Mouse (Mus musculus) midbrain, embryonic 15.5 days (tissue): Measurements from ENCODE around the gene Fgfr2. TPM values are rescaled to one million over a fixed set of nuclear protein-coding genes. Genes with fewer than 3 reads are reported as not detected.
"Not testable (repeated sequence)": the region's sequence is repeated elsewhere in the genome, so short reads cannot be mapped to it uniquely, and the experiment has no call there.

ENCODE experiments used
- ATAC-seq: fragments of 200-750 bp; cut with Nextera tagmentation; replicated peaks from 2 replicates; pipeline ENCODE4 v1.8.0; 2017; ENCODE audit warnings: moderate TSS enrichment
- H3K27ac ChIP-seq: fragments of 300-500 bp; sonication (generic); 2 replicates; pipeline ENCODE4 v1.5.1; 2015; ENCODE audit warnings: mild to moderate bottlenecking, inconsistent platforms
- H3K27me3 ChIP-seq: fragments of 300-500 bp; sonication (generic); replicated peaks from 2 replicates; pipeline ENCODE4 v1.6.1; 2015; ENCODE audit warnings: inconsistent platforms
- H3K36me3 ChIP-seq: fragments of 300-500 bp; sonication (generic); replicated peaks from 2 replicates; pipeline ENCODE4 v1.6.1; 2015; ENCODE audit warnings: inconsistent platforms
- H3K4me1 ChIP-seq: fragments of 300-500 bp; sonication (generic); 2 replicates; pipeline ENCODE4 v1.6.1; 2015; ENCODE audit warnings: inconsistent platforms
- H3K4me2 ChIP-seq: fragments of 300-500 bp; sonication (generic); 2 replicates; pipeline ENCODE4 v1.6.1; 2015; ENCODE audit warnings: inconsistent platforms, mild to moderate bottlenecking, moderate library complexity
- H3K4me3 ChIP-seq: fragments of 300-500 bp; sonication (generic); 2 replicates; pipeline ENCODE4 v1.5.1; 2015; ENCODE audit warnings: mild to moderate bottlenecking, inconsistent platforms
- H3K9ac ChIP-seq: fragments of 300-500 bp; sonication (generic); 2 replicates; pipeline ENCODE4 v1.6.1; 2015; ENCODE audit warnings: mild to moderate bottlenecking, inconsistent platforms
- H3K9me3 ChIP-seq: fragments of 300-500 bp; sonication (generic); 2 replicates; pipeline ENCODE4 v1.6.1; 2016; ENCODE audit warnings: inconsistent platforms
- WGBS: fragments of 180-500 bp; shearing (Covaris S2); methylation state at CpG from one replicate; pipeline ENCODE4 v1.1.7; 2015; ENCODE audit warnings: mixed read lengths; 5-methylcytosine and 5-hydroxymethylcytosine counted together
- polyA plus RNA-seq: library from polyadenylated mRNA; unstranded; fragments of >200 nt; fragmentation: Nextera tagmentation; extraction: Ambion mirVana; gene quantifications from 2 replicates; pipeline ENCODE4 v1.2.1, GENCODE M21; 2015

The Fgfr2 gene
- polyA plus RNA-seq, 1 experiment from 2014 or later = 23.3 TPM

- H3K4me2 ChIP-seq = no peak overlapping the region
- H3K36me3 ChIP-seq = peaks cover 26% of the 10 kb centered on the region
- H3K4me3 ChIP-seq = no peak overlapping the region
- ATAC-seq = no peak
- H3K27me3 ChIP-seq = no peaks in the 10 kb centered on the region
- no peaks in the 10 kb centered on the region for H3K4me1 ChIP-seq
- H3K9ac ChIP-seq = no peak overlapping the region
- no peaks in the 10 kb centered on the region for H3K9me3 ChIP-seq
- H3K27ac ChIP-seq = no peak overlapping the region
- 80% methylated on average over 1 of the region's 1 CpGs for WGBS
These were observed 2621.7 kb downstream of the Fgfr2 start for GRCm38 (mm10) chr7:130501499-130501898.

- no peak overlapping the region for H3K27ac ChIP-seq
- H3K4me2 ChIP-seq = no peak overlapping the region
- no peaks in the 10 kb centered on the region for H3K27me3 ChIP-seq
- WGBS = 84% methylated on average over 3 of the region's 3 CpGs
- no peak overlapping the region for H3K9ac ChIP-seq
- ATAC-seq = no peak
- no peaks in the 10 kb centered on the region for H3K4me1 ChIP-seq
- H3K4me3 ChIP-seq = no peak overlapping the region
- no peaks in the 10 kb centered on the region for H3K9me3 ChIP-seq
- H3K36me3 ChIP-seq = peaks cover 3% of the 10 kb centered on the region; the same call in 1 of the 2 replicates
These were observed 2629.8 kb downstream of the Fgfr2 start for GRCm38 (mm10) chr7:130493346-130493745.

GRCm38 (mm10) chr7:130492026-130492425 lies 2631.1 kb downstream of the Fgfr2 start:
- Histone ChIP-seq H3K4me2 (no peak overlapping the region), H3K9ac (no peak overlapping the region), H3K27me3 (no peaks in the 10 kb centered on the region), H3K27ac (no peak overlapping the region), H3K9me3 (no peaks in the 10 kb centered on the region), H3K36me3 (no peaks in the 10 kb centered on the region; the same call in 1 of the 2 replicates), H3K4me1 (no peaks in the 10 kb centered on the region), H3K4me3 (no peak overlapping the region)
- ATAC-seq = no peak

- H3K9me3 ChIP-seq, H3K9ac ChIP-seq, ATAC-seq, H3K36me3 ChIP-seq, H3K27me3 ChIP-seq, H3K27ac ChIP-seq, H3K4me2 ChIP-seq, H3K4me3 ChIP-seq, H3K4me1 ChIP-seq: not testable (repeated sequence)
- WGBS = 89% methylated on average over 3 of the region's 3 CpGs
These were observed 2644.1 kb downstream of the Fgfr2 start for GRCm38 (mm10) chr7:130479003-130479402.

- Histone ChIP-seq H3K27ac (no peak overlapping the region), H3K36me3 (0 out of 2 replicates have a peak, but pooled peaks cover 2% of the 10 kb centered on the region), H3K4me1 (peaks cover 8% of the 10 kb centered on the region), H3K4me3 (no peak overlapping the region), H3K27me3 (peaks cover 3% of the 10 kb centered on the region; the same call in 1 of the 2 replicates), H3K9me3 (no peaks in the 10 kb centered on the region), H3K9ac (no peak overlapping the region), H3K4me2 (no peak overlapping the region)
- WGBS = 25% methylated on average over 2 of the region's 2 CpGs
- no peak for ATAC-seq
These were observed 2647.2 kb downstream of the Fgfr2 start for GRCm38 (mm10) chr7:130475970-130476369.

GRCm38 (mm10) chr7:130473881-130474280 lies 2649.3 kb downstream of the Fgfr2 start:
- H3K9me3 ChIP-seq = no peaks in the 10 kb centered on the region
- H3K27ac ChIP-seq = no peak overlapping the region
- H3K27me3 ChIP-seq = peaks cover 3% of the 10 kb centered on the region; the same call in 1 of the 2 replicates
- H3K9ac ChIP-seq = no peak overlapping the region
- H3K36me3 ChIP-seq = no peaks in the 10 kb centered on the region
- WGBS = 64% methylated on average over 3 of the region's 3 CpGs
- peaks cover 14% of the 10 kb centered on the region for H3K4me1 ChIP-seq
- H3K4me3 ChIP-seq = no peak overlapping the region
- H3K4me2 ChIP-seq = no peak overlapping the region
- ATAC-seq = no peak

- ATAC-seq = no peak
- no peak overlapping the region for H3K9ac ChIP-seq
- no peak overlapping the region for H3K27ac ChIP-seq
- no peaks in the 10 kb centered on the region for H3K36me3 ChIP-seq
- peaks cover 3% of the 10 kb centered on the region; the same call in 1 of the 2 replicates for H3K27me3 ChIP-seq
- peaks cover 14% of the 10 kb centered on the region for H3K4me1 ChIP-seq
- no peak overlapping the region for H3K4me2 ChIP-seq
- no peak overlapping the region for H3K4me3 ChIP-seq
- 10% methylated on average over 6 of the region's 6 CpGs for WGBS
- H3K9me3 ChIP-seq = no peaks in the 10 kb centered on the region
These were observed 2650.5 kb downstream of the Fgfr2 start for GRCm38 (mm10) chr7:130472683-130473082.

GRCm38 (mm10) chr7:130471045-130471444 lies 2652.1 kb downstream of the Fgfr2 start:
- no peak overlapping the region for H3K4me2 ChIP-seq
- H3K9me3 ChIP-seq = no peaks in the 10 kb centered on the region
- peaks cover 3% of the 10 kb centered on the region; the same call in 1 of the 2 replicates for H3K27me3 ChIP-seq
- H3K4me1 ChIP-seq = peaks cover 14% of the 10 kb centered on the region
- 15% methylated on average over 6 of the region's 6 CpGs for WGBS
- ATAC-seq = no peak
- H3K4me3 ChIP-seq = no peak overlapping the region
- H3K27ac ChIP-seq = no peak overlapping the region
- no peaks in the 10 kb centered on the region for H3K36me3 ChIP-seq
- H3K9ac ChIP-seq = no peak overlapping the region

GRCm38 (mm10) chr7:130455587-130456246 lies 2667.4 kb downstream of the Fgfr2 start:
- no peak overlapping the region for H3K27ac ChIP-seq
- 62% methylated on average over 4 of the region's 4 CpGs for WGBS
- no peaks in the 10 kb centered on the region for H3K9me3 ChIP-seq
- no peak overlapping the region for H3K4me2 ChIP-seq
- peaks cover 17% of the 10 kb centered on the region; the same call in 1 of the 2 replicates for H3K36me3 ChIP-seq
- ATAC-seq = no peak
- H3K4me1 ChIP-seq = no peaks in the 10 kb centered on the region
- H3K27me3 ChIP-seq = no peaks in the 10 kb centered on the region
- no peak overlapping the region for H3K9ac ChIP-seq
- no peak overlapping the region for H3K4me3 ChIP-seq

- Histone ChIP-seq H3K4me3 (no peak overlapping the region), H3K27me3 (no peaks in the 10 kb centered on the region), H3K4me1 (no peaks in the 10 kb centered on the region), H3K27ac (no peak overlapping the region), H3K36me3 (0 out of 2 replicates have a peak, but pooled peaks cover 11% of the 10 kb centered on the region), H3K9ac (no peak overlapping the region), H3K4me2 (no peak overlapping the region), H3K9me3 (no peaks in the 10 kb centered on the region)
- 94% methylated on average over 3 of the region's 3 CpGs for WGBS
- no peak for ATAC-seq
These were observed 2668.9 kb downstream of the Fgfr2 start for GRCm38 (mm10) chr7:130454226-130454625.

- H3K4me2 ChIP-seq = no peak overlapping the region
- H3K4me3 ChIP-seq = no peak overlapping the region
- WGBS = 91% methylated on average over 5 of the region's 5 CpGs
- H3K27me3 ChIP-seq = no peaks in the 10 kb centered on the region
- H3K9me3 ChIP-seq = no peaks in the 10 kb centered on the region
- no peak overlapping the region for H3K27ac ChIP-seq
- no peaks in the 10 kb centered on the region for H3K4me1 ChIP-seq
- no peak for ATAC-seq
- H3K36me3 ChIP-seq = no peaks in the 10 kb centered on the region
- H3K9ac ChIP-seq = no peak overlapping the region
These were observed 2687.4 kb downstream of the Fgfr2 start for GRCm38 (mm10) chr7:130435776-130436175.

GRCm38 (mm10) chr7:130432141-130432540 lies 2691.0 kb downstream of the Fgfr2 start:
- Histone ChIP-seq H3K4me1 (no peaks in the 10 kb centered on the region), H3K9ac (no peak overlapping the region), H3K36me3 (no peaks in the 10 kb centered on the region), H3K4me2 (no peak overlapping the region), H3K27me3 (no peaks in the 10 kb centered on the region), H3K27ac (no peak overlapping the region), H3K9me3 (no peaks in the 10 kb centered on the region), H3K4me3 (no peak overlapping the region)
- 99% methylated on average over 2 of the region's 2 CpGs for WGBS
- ATAC-seq = no peak

- Histone ChIP-seq H3K9ac (no peak overlapping the region), H3K4me2 (no peak overlapping the region), H3K27me3 (no peaks in the 10 kb centered on the region), H3K27ac (no peak overlapping the region), H3K9me3 (no peaks in the 10 kb centered on the region), H3K36me3 (no peaks in the 10 kb centered on the region), H3K4me3 (no peak overlapping the region), H3K4me1 (peaks cover 4% of the 10 kb centered on the region; the same call in 1 of the 2 replicates)
- WGBS = 5% methylated on average over 5 of the region's 5 CpGs
- ATAC-seq = no peak
These were observed 2696.6 kb downstream of the Fgfr2 start for GRCm38 (mm10) chr7:130426586-130426985.
